8 mouse cellular contexts compared by ENCODE assay signal in the genomic region with DNA sequence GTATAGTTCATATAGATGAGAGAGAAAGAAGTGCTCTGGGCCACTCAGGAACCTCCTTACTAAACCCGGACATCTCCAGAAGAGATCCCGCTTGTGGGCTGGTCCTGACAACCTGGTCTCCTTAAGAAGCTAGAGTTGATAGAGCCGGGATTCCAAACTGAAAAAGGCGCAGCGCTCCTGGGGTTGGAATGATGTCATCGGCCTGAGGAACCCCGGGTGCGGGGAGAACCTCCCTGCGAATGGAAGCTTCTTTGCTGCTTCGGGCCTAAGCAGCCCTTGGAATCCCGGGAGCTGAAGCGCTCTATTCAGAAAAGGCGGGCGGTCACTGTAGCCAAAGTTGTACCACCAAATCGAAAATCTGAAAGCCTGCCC. TPM values are rescaled to one million over a fixed set of nuclear protein-coding genes. Genes with fewer than 3 reads are reported as not detected.
DNase-seq lines count a peak whose midpoint lies in the region; ATAC-seq and TF ChIP-seq lines count a peak whose summit lies in the region.

No protein-coding gene starts in this region.

- no peak for DNase-seq in heart, adult 11 months
- peak; percentile 25 for DNase-seq in CH12.LX (ENCODE audit: extremely low read depth)
- no peak for DNase-seq in forebrain, embryonic 10.5 days (ENCODE audit: extremely low spot score, low spot score)
- DNase-seq in liver, embryonic 13.5 days: no peak
- DNase-seq in frontal cortex, postnatal 10 days (ENCODE audit: low spot score in 2 of 2): no peak
- no peak for DNase-seq in layer of hippocampus, adult 18-20 months (ENCODE audit: low spot score in 2 of 2)
- DNase-seq in kidney, postnatal 36 days: no peak

- peak overlapping the region; percentile 75 to 84 for H3K27ac ChIP-seq in heart, embryonic 14.5 days (replicated peaks in 1 of 2; ENCODE audit: control insufficient read depth in 1 of 2, insufficient read depth in 1 of 2, low read depth in 2 of 2, low read length in 2 of 2)
- H3K27ac ChIP-seq in CH12.LX (ENCODE audit: insufficient read depth, low read depth): no peak overlapping the region
- H3K27ac ChIP-seq in forebrain, embryonic 10.5 days: peak overlapping the region; percentile 96
- peak overlapping the region; percentile 86 for H3K27ac ChIP-seq in liver, embryonic 13.5 days

- TF ChIP-seq POLR2A in CH12.LX (IDR thresholded peaks at IDR 0.05; ENCODE audit: low read depth, low read length): no peak

- no peak for TF ChIP-seq EP300 in CH12.LX (IDR thresholded peaks at IDR 0.05; ENCODE audit: low read length)

- H3K36me3 ChIP-seq in heart, embryonic 14.5 days (ENCODE audit: control insufficient read depth, insufficient read depth, low read length): no peaks in the 10 kb centered on the region
- peaks cover 0 to 3% of the 10 kb centered on the region in 2 experiments for H3K36me3 ChIP-seq in CH12.LX (replicated peaks in 1 of 2; ENCODE audit: control insufficient read depth in 1 of 2, insufficient read depth in 1 of 2, low read length in 1 of 2)
- H3K36me3 ChIP-seq in forebrain, embryonic 10.5 days (replicated peaks): peaks cover 8% of the 10 kb centered on the region
- H3K36me3 ChIP-seq in liver, embryonic 13.5 days: no peaks in the 10 kb centered on the region

- H3K4me2 ChIP-seq in heart, embryonic 14.5 days (ENCODE audit: low read length): peak overlapping the region; percentile 76
- peak overlapping the region; percentile 94 for H3K4me2 ChIP-seq in CH12.LX (ENCODE audit: insufficient read depth, low read depth, poor library complexity, severe bottlenecking)
- peak overlapping the region; percentile 81 for H3K4me2 ChIP-seq in liver, embryonic 13.5 days

- in situ Hi-C loops in CH12.LX (cut with MboI; ENCODE audit: low pct_ligation_motif_present, low pct_unique_long_range_greater_than_20kb, low sequenced_read_pairs): loop anchor here (5.0 kb wide), 1 partner anchor 37 kb away; no protein-coding TSS in a partner anchor

- no peak for TF ChIP-seq RAD21 in CH12.LX (IDR thresholded peaks at IDR 0.05; ENCODE audit: low read depth, low read length)

- peaks cover 36% of the 10 kb centered on the region for H3K79me2 ChIP-seq in CH12.LX (replicated peaks; ENCODE audit: control insufficient read depth, extremely low read depth, insufficient read depth, poor library complexity, severe bottlenecking)

- WGBS in heart, embryonic 14.5 days: 1% methylated on average over 15 of the region's 15 CpGs
- 3% methylated on average over 15 of the region's 15 CpGs for whole genome bisulfite sequencing in forebrain, embryonic 10.5 days
- 4% methylated on average over 15 of the region's 15 CpGs for WGBS in liver, embryonic 13.5 days (ENCODE audit: insufficient replicate concordance)

- peak overlapping the region; percentile 55 to 94 for H3K4me3 ChIP-seq in heart, embryonic 14.5 days (ENCODE audit: control insufficient read depth in 1 of 2, insufficient read depth in 1 of 2, low read depth in 1 of 2, low read length in 2 of 2)
- H3K4me3 ChIP-seq in CH12.LX (replicated peaks in 1 of 3; ENCODE audit: low read depth in 2 of 3, low read length in 2 of 3, poor library complexity in 1 of 3): peak overlapping the region; percentile 58 to 85 (median 63)
- peak overlapping the region; percentile 90 for H3K4me3 ChIP-seq in forebrain, embryonic 10.5 days
- peak overlapping the region; percentile 93 for H3K4me3 ChIP-seq in liver, embryonic 13.5 days (replicated peaks)

- no peaks in the 10 kb centered on the region for H3K9me3 ChIP-seq in heart, embryonic 14.5 days (ENCODE audit: control insufficient read depth, low read length)
- no peaks in the 10 kb centered on the region for H3K9me3 ChIP-seq in CH12.LX (replicated peaks; ENCODE audit: low read length)
- H3K9me3 ChIP-seq in forebrain, embryonic 10.5 days: peaks cover 10% of the 10 kb centered on the region
- H3K9me3 ChIP-seq in liver, embryonic 13.5 days (replicated peaks): no peaks in the 10 kb centered on the region

- H3K4me1 ChIP-seq in heart, embryonic 14.5 days (ENCODE audit: control insufficient read depth in 2 of 2, insufficient read depth in 2 of 2, low read length in 2 of 2): peaks cover 5 to 24% of the 10 kb centered on the region in 2 experiments
- peaks cover 0 to 20% of the 10 kb centered on the region in 2 experiments; a peak in 3 of 4 replicates for H3K4me1 ChIP-seq in CH12.LX (ENCODE audit: control insufficient read depth in 1 of 2, insufficient read depth in 2 of 2)
- H3K4me1 ChIP-seq in forebrain, embryonic 10.5 days: peaks cover 20% of the 10 kb centered on the region
- peaks cover 35% of the 10 kb centered on the region for H3K4me1 ChIP-seq in liver, embryonic 13.5 days (replicated peaks)

- H3K27me3 ChIP-seq in heart, embryonic 14.5 days (ENCODE audit: control insufficient read depth, insufficient read depth, low read length): no peaks in the 10 kb centered on the region
- H3K27me3 ChIP-seq in CH12.LX (replicated peaks): no peaks in the 10 kb centered on the region
- no peaks in the 10 kb centered on the region for H3K27me3 ChIP-seq in forebrain, embryonic 10.5 days (ENCODE audit: poor library complexity, severe bottlenecking)
- no peaks in the 10 kb centered on the region for H3K27me3 ChIP-seq in liver, embryonic 13.5 days

- peak overlapping the region; percentile 79 for H3K9ac ChIP-seq in heart, embryonic 14.5 days (ENCODE audit: low read length)
- peak overlapping the region; percentile 77 for H3K9ac ChIP-seq in CH12.LX (ENCODE audit: insufficient read depth, low read depth)
- peak overlapping the region; percentile 77 for H3K9ac ChIP-seq in liver, embryonic 13.5 days

- dilution Hi-C loops in CH12.LX (cut with MboI; ENCODE audit: extremely low pct_ligation_motif_present, extremely low pct_unique_long_range_greater_than_20kb, low sequenced_read_pairs): no loop called here

- no peak for TF ChIP-seq CTCF in CH12.LX (conservative IDR thresholded peaks at IDR 0.05 in 1 of 2, IDR thresholded peaks at IDR 0.05 in 1 of 2; ENCODE audit: low read depth in 2 of 2, low read length in 2 of 2)

- no peak for ATAC-seq in heart, embryonic 14.5 days (ENCODE audit: insufficient number of reproducible peaks, insufficient read depth, low FRiP score, low read depth)
- ATAC-seq in liver, embryonic 13.5 days (ENCODE audit: low read depth): no peak

TF ChIP-seq in CH12.LX, 34 proteins besides CTCF, POLR2A, EP300 and RAD21:
- TF ChIP-seq BHLHE40 (IDR thresholded peaks at IDR 0.05; ENCODE audit: low read depth, low read length): no peak
- TF ChIP-seq PAX5 (IDR thresholded peaks at IDR 0.05; ENCODE audit: low read length): no peak
- TF ChIP-seq E2F4 (IDR thresholded peaks at IDR 0.05; ENCODE audit: insufficient replicate concordance, low read depth, low read length): no peak
- TF ChIP-seq TBP (conservative IDR thresholded peaks at IDR 0.05; ENCODE audit: low read depth, low read length): no peak
- TF ChIP-seq CHD2 (IDR thresholded peaks at IDR 0.05; ENCODE audit: low read length): no peak
- TF ChIP-seq ZNF384 (IDR thresholded peaks at IDR 0.05; ENCODE audit: low read depth, low read length): no peak
- no peak for TF ChIP-seq POLR2AphosphoS2 (IDR thresholded peaks at IDR 0.05; ENCODE audit: low read depth, low read length)
- no peak for TF ChIP-seq MXI1 (IDR thresholded peaks at IDR 0.05; ENCODE audit: low read depth, low read length)
- no peak for TF ChIP-seq JUND (conservative IDR thresholded peaks at IDR 0.05; ENCODE audit: low read depth, low read length)
- no peak for TF ChIP-seq ZMIZ1 (IDR thresholded peaks at IDR 0.05; ENCODE audit: low read depth, low read length)

RNA-seq across cellular contexts. Expression of a gene that starts 0.5 kb away (rescaled TPM):
- 70.0 and 79.8 TPM in 2 replicates for polyA plus RNA-seq in heart, embryonic 14.5 days (2014; fragmentation: Nextera tagmentation; extraction: Ambion mirVana)
- total RNA-seq in CH12.LX (2012; rRNA removed): 60.1 and 68.2 TPM in 2 replicates
- total RNA-seq in CH12.LX (2014; rRNA removed): 91.8 and 109 TPM in 2 replicates
- 108 and 111 TPM in 2 replicates for polyA plus RNA-seq in CH12.LX (2012; ENCODE audit: insufficient read length, low read depth)
- polyA plus RNA-seq in forebrain, embryonic 10.5 days (2016; fragmentation: Nextera tagmentation; extraction: Ambion mirVana): 69.4 and 71.5 TPM in 2 replicates
- polyA plus RNA-seq in liver, embryonic 13.5 days (2015; fragmentation: Nextera tagmentation; extraction: Ambion mirVana): 47.9 and 57.3 TPM in 2 replicates
- total RNA-seq in layer of hippocampus, adult 18-20 months (2021): 100 to 1,000 TPM; 152 to 156 TPM

RNA-seq across cellular contexts. Expression of a gene that starts 54.6 kb away (rescaled TPM):
- polyA plus RNA-seq in heart, embryonic 14.5 days (2014; fragmentation: Nextera tagmentation; extraction: Ambion mirVana): 4.5 and 5.0 TPM in 2 replicates
- 3.6 and 5.5 TPM in 2 replicates for total RNA-seq in CH12.LX (2012; rRNA removed)
- 2.8 and 3.5 TPM in 2 replicates for total RNA-seq in CH12.LX (2014; rRNA removed)
- 5.7 and 5.9 TPM in 2 replicates for polyA plus RNA-seq in CH12.LX (2012; ENCODE audit: insufficient read length, low read depth)
- polyA plus RNA-seq in forebrain, embryonic 10.5 days (2016; fragmentation: Nextera tagmentation; extraction: Ambion mirVana): 15.0 and 15.1 TPM in 2 replicates
- polyA plus RNA-seq in liver, embryonic 13.5 days (2015; fragmentation: Nextera tagmentation; extraction: Ambion mirVana): 1.0 and 1.2 TPM in 2 replicates
- total RNA-seq in layer of hippocampus, adult 18-20 months (2021): 100 to 1,000 TPM; 158 to 162 TPM
